In the genomic region with DNA sequence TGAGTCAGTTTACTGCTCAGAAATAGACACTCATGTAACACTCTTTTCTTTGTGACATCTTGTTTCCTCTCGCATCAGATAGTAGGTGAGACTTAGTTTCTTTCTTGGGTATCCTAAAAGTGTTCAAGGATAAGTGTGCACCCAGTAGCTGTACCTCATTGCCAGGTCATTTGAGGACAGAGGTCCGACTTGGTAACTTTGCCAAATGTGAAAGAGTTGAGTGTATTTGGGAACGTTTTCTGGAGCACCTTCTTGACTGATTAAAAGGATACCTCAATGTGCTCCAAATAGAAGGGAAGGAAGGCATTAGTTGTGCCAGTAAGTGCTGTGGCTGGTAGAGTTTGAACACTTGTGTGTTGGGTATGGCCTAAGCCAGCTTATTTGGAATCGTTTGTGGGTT, we compare ENCODE assay signal across 9 mouse cellular contexts. TPM values are rescaled to one million over a fixed set of nuclear protein-coding genes. Genes with fewer than 3 reads are reported as not detected.
DNase-seq lines count a peak whose midpoint lies in the region; ATAC-seq and TF ChIP-seq lines count a peak whose summit lies in the region.
"Had no signal": no experiment of that assay in that cellular context is flagged by ENCODE, and none has a peak within 500 bp of the region (broad histone marks: within the 10 kb centered on the region; RNA-seq: fewer than 3 reads in every experiment).

No protein-coding gene starts in this region.

- no peak for TF ChIP-seq EP300 in CH12.LX (IDR thresholded peaks at IDR 0.05; ENCODE audit: low read length)

- intact Hi-C loops in heart, postnatal 25 days (cut with DNase I) = no loop called here

- ATAC-seq in heart, embryonic 16.5 days (replicated peaks; ENCODE audit: extremely low read depth, insufficient read depth, low FRiP score) = no peak
- ATAC-seq in forebrain, embryonic 15.5 days (replicated peaks) = no peak
- no peak for ATAC-seq in liver, embryonic 16.5 days (ENCODE audit: low read depth)

- H3K36me3 ChIP-seq in heart, embryonic 16.5 days (ENCODE audit: control insufficient read depth, insufficient read depth) = no peaks in the 10 kb centered on the region
- peaks cover 0 to 19% of the 10 kb centered on the region in 2 experiments for H3K36me3 ChIP-seq in CH12.LX (replicated peaks in 1 of 2; ENCODE audit: control insufficient read depth in 1 of 2, insufficient read depth in 1 of 2, low read length in 1 of 2)
- no peaks in the 10 kb centered on the region for H3K36me3 ChIP-seq in forebrain, embryonic 15.5 days
- no peaks in the 10 kb centered on the region for H3K36me3 ChIP-seq in liver, embryonic 16.5 days (ENCODE audit: control insufficient read depth, insufficient read depth)

- H3K27me3 ChIP-seq in heart, embryonic 16.5 days (ENCODE audit: control insufficient read depth, insufficient read depth, low read length) = no peaks in the 10 kb centered on the region
- H3K27me3 ChIP-seq in CH12.LX (replicated peaks) = no peaks in the 10 kb centered on the region
- no peaks in the 10 kb centered on the region for H3K27me3 ChIP-seq in forebrain, embryonic 15.5 days
- no peaks in the 10 kb centered on the region for H3K27me3 ChIP-seq in liver, embryonic 16.5 days (ENCODE audit: control insufficient read depth, insufficient read depth, low read depth, low read length)

- DNase-seq in heart, postnatal 25 days (ENCODE audit: low spot score) = no peak
- no peak for DNase-seq in CH12.LX (ENCODE audit: extremely low read depth)
- no peak for DNase-seq in spleen, postnatal 14 days (ENCODE audit: low spot score in 2 of 2)
- no peak for DNase-seq in right cerebral cortex, postnatal 36 days (ENCODE audit: low spot score in 2 of 2)
- no peak for DNase-seq in urinary bladder, adult 18-20 months (ENCODE audit: low spot score in 2 of 2)
- DNase-seq: adrenal gland, postnatal 10 days had no signal

- no peak for TF ChIP-seq CTCF in CH12.LX (conservative IDR thresholded peaks at IDR 0.05 in 1 of 2, IDR thresholded peaks at IDR 0.05 in 1 of 2; ENCODE audit: low read depth in 2 of 2, low read length in 2 of 2)

- in situ Hi-C loops in CH12.LX (cut with MboI; ENCODE audit: low pct_ligation_motif_present, low pct_unique_long_range_greater_than_20kb, low sequenced_read_pairs) = no loop called here

- H3K27ac ChIP-seq in heart, embryonic 16.5 days (ENCODE audit: low read length) = no peak overlapping the region
- no peak overlapping the region for H3K27ac ChIP-seq in CH12.LX (ENCODE audit: insufficient read depth, low read depth)
- no peak overlapping the region for H3K27ac ChIP-seq in forebrain, embryonic 15.5 days (replicated peaks)
- H3K27ac ChIP-seq in liver, embryonic 16.5 days (ENCODE audit: low read length) = no peak overlapping the region

- H3K4me1 ChIP-seq in heart, embryonic 16.5 days (ENCODE audit: control insufficient read depth, insufficient read depth, low read length) = peaks cover 33% of the 10 kb centered on the region
- H3K4me1 ChIP-seq in CH12.LX (ENCODE audit: control insufficient read depth in 1 of 2, insufficient read depth in 2 of 2) = peaks cover 18 to 44% of the 10 kb centered on the region in 2 experiments
- peaks cover 22% of the 10 kb centered on the region for H3K4me1 ChIP-seq in forebrain, embryonic 15.5 days
- peaks cover 23% of the 10 kb centered on the region for H3K4me1 ChIP-seq in liver, embryonic 16.5 days (ENCODE audit: control insufficient read depth, low read depth, low read length)

- peaks cover 53% of the 10 kb centered on the region for H3K79me2 ChIP-seq in CH12.LX (replicated peaks; ENCODE audit: control insufficient read depth, extremely low read depth, insufficient read depth, poor library complexity, severe bottlenecking)

- TF ChIP-seq POLR2A in CH12.LX (IDR thresholded peaks at IDR 0.05; ENCODE audit: low read depth, low read length) = no peak

- WGBS in heart, embryonic 16.5 days = 63% methylated on average over 4 of the region's 4 CpGs
- 87% methylated on average over 4 of the region's 4 CpGs for WGBS in forebrain, embryonic 15.5 days
- WGBS in liver, embryonic 16.5 days (ENCODE audit: insufficient replicate concordance) = 59% methylated on average over 4 of the region's 4 CpGs

- H3K9me3 ChIP-seq in heart, embryonic 16.5 days (replicated peaks; ENCODE audit: control insufficient read depth, low read length) = no peaks in the 10 kb centered on the region; the same call in 1 of the 2 replicates
- peaks cover 6% of the 10 kb centered on the region for H3K9me3 ChIP-seq in CH12.LX (replicated peaks; ENCODE audit: low read length)
- H3K9me3 ChIP-seq in forebrain, embryonic 15.5 days = no peaks in the 10 kb centered on the region
- no peaks in the 10 kb centered on the region for H3K9me3 ChIP-seq in liver, embryonic 16.5 days (replicated peaks; ENCODE audit: control insufficient read depth, low read length)

- peak overlapping the region; percentile 98; the same call in 1 of the 2 replicates for H3K9ac ChIP-seq in heart, embryonic 16.5 days (ENCODE audit: low read length)
- H3K9ac ChIP-seq in CH12.LX (ENCODE audit: insufficient read depth, low read depth) = peak overlapping the region; percentile 23; the same call in 1 of the 2 replicates
- H3K9ac ChIP-seq in forebrain, embryonic 15.5 days (replicated peaks) = no peak overlapping the region
- H3K9ac ChIP-seq in liver, embryonic 16.5 days (ENCODE audit: low read depth, low read length) = 0 out of 2 replicates have a peak overlapping the region, but pooled peaks have one; percentile 12

- no peak for TF ChIP-seq RAD21 in CH12.LX (IDR thresholded peaks at IDR 0.05; ENCODE audit: low read depth, low read length)

- dilution Hi-C loops in CH12.LX (cut with MboI; ENCODE audit: extremely low pct_ligation_motif_present, extremely low pct_unique_long_range_greater_than_20kb, low sequenced_read_pairs) = no loop called here

- peak overlapping the region; percentile 80 for H3K4me2 ChIP-seq in heart, embryonic 16.5 days (ENCODE audit: low read depth, low read length)
- H3K4me2 ChIP-seq in CH12.LX (ENCODE audit: insufficient read depth, low read depth, poor library complexity, severe bottlenecking) = peak overlapping the region; percentile 95
- 0 out of 2 replicates have a peak overlapping the region, but pooled peaks have one; percentile 61 for H3K4me2 ChIP-seq in forebrain, embryonic 15.5 days (replicated peaks)
- H3K4me2 ChIP-seq in liver, embryonic 16.5 days (ENCODE audit: low read depth, low read length) = peak overlapping the region; percentile 75; the same call in 1 of the 2 replicates

- H3K4me3 ChIP-seq in heart, embryonic 16.5 days (ENCODE audit: low read length) = peak overlapping the region; percentile 93; the same call in 1 of the 2 replicates
- H3K4me3 ChIP-seq in CH12.LX (replicated peaks in 1 of 3; ENCODE audit: low read depth in 2 of 3, low read length in 2 of 3, poor library complexity in 1 of 3) = peak overlapping the region in 1 of 3 experiments; percentile 92
- peak overlapping the region; percentile 92; the same call in 1 of the 2 replicates for H3K4me3 ChIP-seq in forebrain, embryonic 15.5 days
- H3K4me3 ChIP-seq in liver, embryonic 16.5 days (ENCODE audit: low read depth, low read length) = no peak overlapping the region

TF ChIP-seq in CH12.LX, 34 proteins besides CTCF, POLR2A, EP300 and RAD21:
- TF ChIP-seq USF1 (IDR thresholded peaks at IDR 0.05; ENCODE audit: low read depth, low read length) (no peak), MEF2A (IDR thresholded peaks at IDR 0.05; ENCODE audit: borderline replicate concordance, low read depth, low read length) (no peak), MAX (IDR thresholded peaks at IDR 0.05; ENCODE audit: low read length) (no peak), KAT2A (IDR thresholded peaks at IDR 0.05; ENCODE audit: insufficient replicate concordance, low read length) (no peak), E2F4 (IDR thresholded peaks at IDR 0.05; ENCODE audit: insufficient replicate concordance, low read depth, low read length) (no peak), GABPA (IDR thresholded peaks at IDR 0.05; ENCODE audit: insufficient replicate concordance, low read depth, low read length) (no peak), ETS1 (conservative IDR thresholded peaks at IDR 0.05; ENCODE audit: low read depth, low read length) (no peak), BHLHE40 (IDR thresholded peaks at IDR 0.05; ENCODE audit: low read depth, low read length) (no peak), MAZ (IDR thresholded peaks at IDR 0.05; ENCODE audit: low read depth, low read length) (no peak), MXI1 (IDR thresholded peaks at IDR 0.05; ENCODE audit: low read depth, low read length) (no peak), MAFK (IDR thresholded peaks at IDR 0.05; ENCODE audit: insufficient replicate concordance, low read length) (no peak), JUN (IDR thresholded peaks at IDR 0.05; ENCODE audit: insufficient read depth, low read depth, low read length) (no peak), SMC3 (IDR thresholded peaks at IDR 0.05; ENCODE audit: low read depth, low read length) (no peak), NELFE (IDR thresholded peaks at IDR 0.05; ENCODE audit: low read depth, low read length) (no peak), ZNF384 (IDR thresholded peaks at IDR 0.05; ENCODE audit: low read depth, low read length) (no peak), ZC3H11A (IDR thresholded peaks at IDR 0.05; ENCODE audit: low read depth, low read length) (no peak), ZMIZ1 (IDR thresholded peaks at IDR 0.05; ENCODE audit: low read depth, low read length) (no peak), TCF12 (IDR thresholded peaks at IDR 0.05; ENCODE audit: low read depth, low read length) (no peak), HCFC1 (IDR thresholded peaks at IDR 0.05; ENCODE audit: low read depth, low read length) (no peak)

RNA-seq across cellular contexts. Expression of gene Suclg1, which starts 1.7 kb away (rescaled TPM):
- 349 and 351 TPM in 2 replicates for polyA plus RNA-seq in heart, embryonic 16.5 days (2015; fragmentation: Nextera tagmentation; extraction: Ambion mirVana)
- 100 to 1,000 TPM; 581 TPM for total RNA-seq in heart, postnatal 25 days (2021)
- total RNA-seq in CH12.LX (2012; rRNA removed) = 114 and 127 TPM in 2 replicates
- total RNA-seq in CH12.LX (2014; rRNA removed) = 112 and 116 TPM in 2 replicates
- 169 and 179 TPM in 2 replicates for polyA plus RNA-seq in CH12.LX (2012; ENCODE audit: insufficient read length, low read depth)
- 132 TPM in 2 replicates for polyA plus RNA-seq in forebrain, embryonic 15.5 days (2015; fragmentation: Nextera tagmentation; extraction: Ambion mirVana)
- polyA plus RNA-seq in liver, embryonic 16.5 days (2015; fragmentation: Nextera tagmentation; extraction: Ambion mirVana) = 147 and 149 TPM in 2 replicates

RNA-seq across cellular contexts. Expression of gene Dnah6, which starts 28.4 kb away (rescaled TPM):
- polyA plus RNA-seq in heart, embryonic 16.5 days (2015; fragmentation: Nextera tagmentation; extraction: Ambion mirVana) = 0.12 and 0.20 TPM in 2 replicates
- total RNA-seq in heart, postnatal 25 days (2021) = under 1 TPM; 0.08 to 0.11 TPM
- total RNA-seq in CH12.LX (2012; rRNA removed) (under 0.01 TPM in 1 of 2 replicates, not detected in the other), CH12.LX (2014; rRNA removed) (0.04 and 0.07 TPM in 2 replicates)
- 0.06 TPM in 1 of 2 replicates, not detected in the other for polyA plus RNA-seq in CH12.LX (2012; ENCODE audit: insufficient read length, low read depth)
- polyA plus RNA-seq in forebrain, embryonic 15.5 days (2015; fragmentation: Nextera tagmentation; extraction: Ambion mirVana) = 0.27 and 0.37 TPM in 2 replicates
- polyA plus RNA-seq in liver, embryonic 16.5 days (2015; fragmentation: Nextera tagmentation; extraction: Ambion mirVana) = 0.04 and 0.05 TPM in 2 replicates
